Mouse (Mus musculus) ES-E14 (cell line): Measurements from ENCODE around the gene Abhd17c. TPM values are rescaled to one million over a fixed set of nuclear protein-coding genes. Genes with fewer than 3 reads are reported as not detected.

ENCODE experiments used
- DNase-seq: peaks from one replicate; pipeline ENCODE4 v3.0.0-alpha.2; 2013; ENCODE audit warnings: low read depth, low spot score
- H3K27ac ChIP-seq: 2 replicates; pipeline ENCODE4 v1.5.1; 2012; ENCODE audit warnings: low read depth, mild to moderate bottlenecking, low read length, moderate library complexity, mixed read lengths; ENCODE audit not compliant: poor library complexity, insufficient read depth, severe bottlenecking
- H3K36me3 ChIP-seq: 2 replicates; pipeline ENCODE4 v1.6.1; 2012; ENCODE audit warnings: mild to moderate bottlenecking, low read length, moderate library complexity, mixed read lengths; ENCODE audit not compliant: control insufficient read depth, poor library complexity, insufficient read depth, severe bottlenecking
- H3K4me1 ChIP-seq, 2 experiments: fragments of 150-350 bp in 1 of 2; sonication (generic) in 1 of 2; 2 replicates each; pipeline ENCODE4 v1.6.1; 2012; ENCODE audit warnings: low read length in 2 of 2, mild to moderate bottlenecking in 1 of 2, mixed read lengths in 1 of 2; ENCODE audit not compliant: control insufficient read depth in 2 of 2, insufficient read depth in 2 of 2, poor library complexity in 1 of 2
- H3K4me3 ChIP-seq, 2 experiments: fragments of 150-350 bp in 1 of 2; sonication (generic) in 1 of 2; 2 replicates each; pipeline ENCODE4 v1.5.1; 2012; ENCODE audit warnings: low read length in 2 of 2, low read depth in 1 of 2, mild to moderate bottlenecking in 1 of 2, mixed read lengths in 1 of 2; ENCODE audit not compliant: insufficient read depth in 1 of 2, poor library complexity in 1 of 2, severe bottlenecking in 1 of 2
- H3K9ac ChIP-seq: 2 replicates; pipeline ENCODE4 v1.6.1; 2012; ENCODE audit warnings: low read depth, mild to moderate bottlenecking, low read length, mixed read lengths; ENCODE audit not compliant: poor library complexity, insufficient read depth, severe bottlenecking
- H3K9me3 ChIP-seq: fragments of 150-350 bp; sonication (generic); 2 replicates; pipeline ENCODE4 v1.6.1; 2012; ENCODE audit warnings: low read depth, mild to moderate bottlenecking, low read length; ENCODE audit not compliant: control insufficient read depth, insufficient read depth
- CHD2 ChIP-seq: IDR thresholded peaks from 2 replicates; pipeline ENCODE4 v1.6.1; 2014; ENCODE audit warnings: mild to moderate bottlenecking, low read depth, low read length, inconsistent platforms
- HCFC1 ChIP-seq: IDR thresholded peaks from 2 replicates; pipeline ENCODE4 v1.6.1; 2012; ENCODE audit warnings: low read length, inconsistent platforms, borderline replicate concordance; ENCODE audit not compliant: insufficient read depth
- MAFK ChIP-seq: IDR thresholded peaks from 2 replicates; pipeline ENCODE4 v1.6.1; 2014; ENCODE audit warnings: mild to moderate bottlenecking, low read depth, low read length, inconsistent platforms; ENCODE audit not compliant: insufficient read depth
- ZC3H11A ChIP-seq: IDR thresholded peaks from 2 replicates; pipeline ENCODE4 v1.6.1; 2012; ENCODE audit warnings: low read depth, mild to moderate bottlenecking, inconsistent platforms, low read length, borderline replicate concordance
- ZNF384 ChIP-seq: IDR thresholded peaks from 2 replicates; pipeline ENCODE4 v1.6.1; 2012; ENCODE audit warnings: low read depth, low read length, inconsistent platforms
- in situ Hi-C, 2 experiments: fragments of 600-800 bp; cut with MboI; formaldehyde crosslinking; loops; one replicate each; pipeline ENCODE4 v1.15.1; 2025; ENCODE audit warnings: low sequenced_read_pairs in 2 of 2, inconsistent platforms in 1 of 2; ENCODE audit not compliant: unreplicated experiment in 2 of 2
- total RNA-seq: library from RNA; depleted of rRNA; stranded (reverse); fragments of 300-350 nt; gene quantifications from 2 replicates; pipeline ENCODE4 v1.2.3, GENCODE M21; 2012

The Abhd17c gene
- total RNA-seq, 1 experiment, result 25.8 TPM

DNA sequence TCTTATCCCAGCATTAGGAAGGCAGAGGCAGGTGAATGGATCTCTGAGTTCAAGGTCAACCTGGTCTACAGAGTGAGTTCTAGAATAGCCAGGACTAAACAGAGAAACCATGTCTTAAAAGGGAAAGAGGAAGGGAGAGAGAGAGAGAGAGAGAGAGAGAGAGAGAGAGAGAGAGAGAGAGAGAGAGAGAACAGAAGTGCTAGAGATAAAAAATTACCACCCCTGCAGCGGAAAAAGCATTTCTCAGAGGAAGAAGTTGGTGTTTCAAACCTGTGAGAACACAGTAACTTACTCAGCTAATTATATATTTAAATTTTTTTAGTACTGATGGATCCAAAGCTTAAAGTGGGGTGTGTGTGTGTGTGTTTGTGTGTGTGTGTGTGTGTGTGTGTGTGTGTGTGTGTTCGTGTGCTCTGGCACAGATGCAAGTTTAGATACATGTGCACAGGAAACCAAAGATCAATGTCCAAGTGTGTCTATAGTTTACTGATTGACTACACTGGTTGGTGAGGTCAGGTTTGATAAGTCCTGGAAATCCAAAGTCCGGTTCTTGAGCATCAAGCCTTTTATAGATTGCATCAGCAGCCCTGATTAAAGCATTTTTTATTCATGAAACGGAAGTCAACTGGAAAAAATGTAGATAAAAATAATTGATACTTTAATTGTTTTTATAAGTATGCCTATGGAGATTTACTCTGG lies 15.2 kb upstream of the Abhd17c start:
- in situ Hi-C loops, result no loop called here
- Histone ChIP-seq H3K36me3 (no peaks in the 10 kb centered on the region), H3K4me1 (no peaks in the 10 kb centered on the region), H3K4me3 (no peak overlapping the region), H3K9me3 (no peaks in the 10 kb centered on the region), H3K27ac (no peak overlapping the region), H3K9ac (no peak overlapping the region)
- no peak for DNase-seq
- TF ChIP-seq ZNF384 (no peak), ZC3H11A (no peak), CHD2 (no peak), MAFK (no peak), HCFC1 (no peak)

DNA sequence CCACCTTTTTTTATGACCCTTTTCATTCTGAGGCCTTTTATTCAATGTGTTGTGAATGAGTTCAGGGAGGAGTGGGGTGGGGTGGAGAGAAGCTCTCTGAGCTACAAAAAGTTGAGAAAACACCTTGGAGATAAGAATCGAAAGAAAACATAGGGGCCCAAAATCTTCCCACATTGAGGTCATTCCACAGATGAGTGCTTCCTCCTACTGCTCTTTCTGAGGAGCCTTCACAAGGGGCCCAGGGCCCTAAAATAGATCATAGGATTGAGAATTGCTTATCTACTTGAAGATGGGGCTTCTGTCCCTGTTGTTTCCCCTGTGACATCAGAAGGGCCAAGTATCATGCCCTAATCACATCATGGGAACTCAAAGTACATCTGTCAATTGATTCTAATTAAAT lies 14.3 kb upstream of the Abhd17c start:
- Histone ChIP-seq H3K36me3 (no peaks in the 10 kb centered on the region), H3K9me3 (no peaks in the 10 kb centered on the region), H3K27ac (no peak overlapping the region), H3K4me3 (no peak overlapping the region), H3K4me1 (no peaks in the 10 kb centered on the region), H3K9ac (no peak overlapping the region)
- TF ChIP-seq ZNF384 (no peak), ZC3H11A (no peak), HCFC1 (no peak), MAFK (no peak), CHD2 (no peak)
- DNase-seq, result no peak
- in situ Hi-C loops, result no loop called here

DNA sequence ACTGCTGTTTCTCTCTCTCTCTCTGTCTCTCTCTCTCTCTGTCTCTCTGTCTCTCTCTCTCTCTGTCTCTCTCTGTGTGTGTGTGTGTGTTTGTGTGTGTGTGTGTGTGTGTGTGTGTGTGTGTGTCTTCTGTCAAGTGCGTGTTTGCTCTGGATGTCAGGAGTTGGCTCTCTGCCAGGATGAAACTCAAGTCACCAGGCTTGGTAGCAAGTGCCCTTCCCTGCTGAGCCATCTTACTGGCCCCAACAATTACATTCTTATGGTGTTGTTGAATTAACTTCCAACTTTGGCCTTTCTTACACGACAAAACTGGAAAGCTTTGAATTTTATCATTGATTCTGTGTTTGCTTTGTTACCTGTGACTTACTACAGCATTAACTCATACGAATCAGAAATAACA lies 13.6 kb upstream of the Abhd17c start:
- H3K27ac ChIP-seq, result no peak overlapping the region
- H3K4me3 ChIP-seq, result no peak overlapping the region
- no peak for TF ChIP-seq ZC3H11A
- TF ChIP-seq CHD2, result no peak
- TF ChIP-seq ZNF384, result no peak
- no peak for TF ChIP-seq MAFK
- TF ChIP-seq HCFC1, result no peak
- no peak overlapping the region for H3K9ac ChIP-seq
- H3K36me3 ChIP-seq, result no peaks in the 10 kb centered on the region
- no peak for DNase-seq
- H3K9me3 ChIP-seq, result no peaks in the 10 kb centered on the region
- H3K4me1 ChIP-seq, result no peaks in the 10 kb centered on the region
- in situ Hi-C loops, result no loop called here

DNA sequence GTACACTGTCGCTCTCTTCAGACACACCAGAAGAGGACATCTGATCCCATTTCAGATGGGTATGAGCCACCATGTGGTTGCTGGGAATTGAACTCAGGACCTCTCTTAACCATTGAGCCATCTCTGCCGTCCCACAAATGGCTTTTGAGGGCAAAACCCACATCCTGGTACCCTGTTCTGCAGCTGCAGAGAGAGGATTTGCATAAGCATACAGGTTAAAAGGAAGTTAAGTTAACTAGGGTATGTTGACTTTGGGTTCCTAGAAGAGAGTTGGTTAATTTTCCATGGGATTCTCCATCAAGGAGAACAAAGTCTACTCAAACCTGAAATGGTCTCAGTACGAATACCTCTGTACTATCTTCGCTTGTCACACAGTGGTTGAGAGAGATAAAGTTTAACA lies 13.2 kb upstream of the Abhd17c start:
- no peaks in the 10 kb centered on the region for H3K4me1 ChIP-seq
- H3K9ac ChIP-seq, result no peak overlapping the region
- in situ Hi-C loops, result no loop called here
- TF ChIP-seq ZC3H11A (no peak), ZNF384 (no peak), HCFC1 (no peak), CHD2 (no peak), MAFK (no peak)
- no peak for DNase-seq
- H3K27ac ChIP-seq, result no peak overlapping the region
- H3K9me3 ChIP-seq, result no peaks in the 10 kb centered on the region
- H3K36me3 ChIP-seq, result no peaks in the 10 kb centered on the region
- H3K4me3 ChIP-seq, result no peak overlapping the region

DNA sequence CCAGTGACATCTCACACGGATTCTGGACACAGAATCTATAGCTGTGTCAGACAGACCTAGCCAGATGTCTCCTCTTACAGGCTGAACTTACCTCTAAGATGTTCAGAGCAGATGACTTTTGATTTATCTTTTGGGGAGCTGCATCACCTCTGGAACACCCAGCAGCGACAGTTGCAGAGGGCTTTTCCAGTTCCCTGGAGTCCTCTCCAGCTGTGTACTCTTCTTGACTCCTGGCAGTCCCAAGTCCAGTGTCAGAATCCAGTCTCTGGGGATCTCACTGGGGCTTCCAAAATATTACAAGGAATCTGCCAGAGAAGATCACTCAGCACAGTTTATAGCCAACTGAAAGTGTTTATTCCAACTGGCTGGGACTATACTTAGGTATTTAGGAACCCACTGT lies 12.7 kb upstream of the Abhd17c start:
- no peak for TF ChIP-seq MAFK
- no peak for TF ChIP-seq CHD2
- TF ChIP-seq ZC3H11A, result no peak
- TF ChIP-seq HCFC1, result no peak
- TF ChIP-seq ZNF384, result no peak
- no peak for DNase-seq
- Histone ChIP-seq H3K4me3 (no peak overlapping the region), H3K36me3 (no peaks in the 10 kb centered on the region), H3K9ac (no peak overlapping the region), H3K9me3 (no peaks in the 10 kb centered on the region), H3K27ac (no peak overlapping the region), H3K4me1 (no peaks in the 10 kb centered on the region)
- in situ Hi-C loops, result no loop called here
